Mouse (Mus musculus): ENCODE measurements around the gene Lats2. TPM values are rescaled to one million over a fixed set of nuclear protein-coding genes. Genes with fewer than 3 reads are reported as not detected.
A peak's percentile ranks its signal among the peaks of the same experiment; 100 is the strongest.

Gene Lats2
- polyA plus RNA-seq, 1 experiment: 23.0 TPM

DNA sequence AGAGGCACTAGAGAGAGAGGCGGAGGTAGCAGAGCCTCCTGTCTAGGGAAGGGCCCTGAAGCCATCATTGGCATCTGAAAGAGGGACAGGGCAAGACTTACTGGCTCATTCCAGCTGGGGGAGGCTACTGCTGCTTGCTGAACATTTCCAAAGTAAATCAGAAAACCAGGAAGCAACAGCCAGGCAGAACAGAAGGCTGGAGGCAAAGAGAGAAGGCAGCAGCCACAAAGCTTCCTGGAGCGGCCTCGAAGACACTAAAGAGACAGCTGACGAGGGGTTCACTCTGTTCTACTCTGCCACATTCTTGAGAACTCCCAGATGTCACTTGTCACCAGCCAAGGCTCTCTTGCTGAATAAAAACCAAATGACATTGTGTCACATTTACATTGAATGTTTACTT is 33.7 kb downstream of the Lats2 start:
- TF ChIP-seq POLR2A (IDR thresholded peaks at IDR 0.05; ENCODE audit: low read depth, low read length) (no peak), CTCF (IDR thresholded peaks at IDR 0.05; ENCODE audit: extremely low read depth, insufficient read length, insufficient replicate concordance, low read depth, low read length) (no peak)
- peaks cover 4% of the 10 kb centered on the region for H3K4me1 ChIP-seq (ENCODE audit: control insufficient read depth, insufficient read depth, insufficient read length, low read length)
- peaks cover 3% of the 10 kb centered on the region for H3K36me3 ChIP-seq (ENCODE audit: control insufficient read depth, insufficient read depth, low read length)
- no peak overlapping the region for H3K4me3 ChIP-seq (ENCODE audit: low read depth, low read length)
- no peak overlapping the region for H3K27ac ChIP-seq (ENCODE audit: insufficient read depth, low read depth, low read length)
- no peaks in the 10 kb centered on the region for H3K27me3 ChIP-seq (ENCODE audit: control insufficient read depth, insufficient read depth, low read length)
- 70% methylated on average over 4 of the region's 4 CpGs for WGBS

GRCm38 (mm10) chr14:57718245-57718644 is 39.9 kb downstream of the Lats2 start:
- TF ChIP-seq CTCF (IDR thresholded peaks at IDR 0.05; ENCODE audit: extremely low read depth, insufficient read length, insufficient replicate concordance, low read depth, low read length) (no peak), POLR2A (IDR thresholded peaks at IDR 0.05; ENCODE audit: low read depth, low read length) (no peak)
- whole genome bisulfite sequencing: 61% methylated on average over 4 of the region's 4 CpGs
- Histone ChIP-seq H3K4me3 (ENCODE audit: low read depth, low read length) (no peak overlapping the region), H3K36me3 (ENCODE audit: control insufficient read depth, insufficient read depth, low read length) (peaks cover 3% of the 10 kb centered on the region; the same call in 1 of the 2 replicates), H3K27me3 (ENCODE audit: control insufficient read depth, insufficient read depth, low read length) (no peaks in the 10 kb centered on the region), H3K4me1 (ENCODE audit: control insufficient read depth, insufficient read depth, insufficient read length, low read length) (peaks cover 10% of the 10 kb centered on the region; the same call in 1 of the 2 replicates), H3K27ac (ENCODE audit: insufficient read depth, low read depth, low read length) (no peak overlapping the region)

DNA sequence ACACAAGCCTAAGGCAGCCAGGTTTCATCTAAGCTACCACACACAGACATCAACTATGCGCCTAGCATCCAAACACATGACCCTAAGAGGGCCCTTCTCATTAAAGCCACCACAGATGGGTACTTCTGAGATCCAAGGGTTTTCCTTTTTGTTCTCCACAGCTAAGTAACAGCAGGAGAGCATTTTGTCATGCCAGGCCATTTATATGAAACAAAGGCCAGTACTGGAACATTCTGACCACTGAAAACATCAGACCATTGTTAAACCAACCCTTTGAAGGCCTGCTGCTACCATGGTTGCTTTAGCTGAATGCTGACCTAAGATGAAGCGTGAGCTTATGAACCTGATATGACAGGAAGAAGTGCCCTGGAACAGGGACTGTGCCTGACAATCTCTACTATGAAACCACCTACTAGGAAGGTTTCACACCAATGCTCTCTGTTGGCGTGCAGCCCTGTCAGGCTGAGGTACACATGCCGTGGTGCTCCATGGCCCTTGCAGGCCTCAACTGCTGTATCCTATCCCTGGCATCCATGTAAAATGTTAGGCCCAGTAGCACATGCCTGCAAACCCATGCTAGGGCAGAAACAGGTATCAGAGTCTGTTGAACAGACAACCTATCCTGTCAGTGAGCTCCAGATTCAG is 41.5 kb downstream of the Lats2 start:
- no peak overlapping the region for H3K27ac ChIP-seq (ENCODE audit: insufficient read depth, low read depth, low read length)
- H3K27me3 ChIP-seq (ENCODE audit: control insufficient read depth, insufficient read depth, low read length): no peaks in the 10 kb centered on the region
- peaks cover 24% of the 10 kb centered on the region for H3K4me1 ChIP-seq (ENCODE audit: control insufficient read depth, insufficient read depth, insufficient read length, low read length)
- H3K36me3 ChIP-seq (ENCODE audit: control insufficient read depth, insufficient read depth, low read length): no peaks in the 10 kb centered on the region
- TF ChIP-seq POLR2A (IDR thresholded peaks at IDR 0.05; ENCODE audit: low read depth, low read length) (no peak), CTCF (IDR thresholded peaks at IDR 0.05; ENCODE audit: extremely low read depth, insufficient read length, insufficient replicate concordance, low read depth, low read length) (no peak)
- 95% methylated on average over 4 of the region's 4 CpGs for WGBS
- H3K4me3 ChIP-seq (ENCODE audit: low read depth, low read length): no peak overlapping the region

DNA sequence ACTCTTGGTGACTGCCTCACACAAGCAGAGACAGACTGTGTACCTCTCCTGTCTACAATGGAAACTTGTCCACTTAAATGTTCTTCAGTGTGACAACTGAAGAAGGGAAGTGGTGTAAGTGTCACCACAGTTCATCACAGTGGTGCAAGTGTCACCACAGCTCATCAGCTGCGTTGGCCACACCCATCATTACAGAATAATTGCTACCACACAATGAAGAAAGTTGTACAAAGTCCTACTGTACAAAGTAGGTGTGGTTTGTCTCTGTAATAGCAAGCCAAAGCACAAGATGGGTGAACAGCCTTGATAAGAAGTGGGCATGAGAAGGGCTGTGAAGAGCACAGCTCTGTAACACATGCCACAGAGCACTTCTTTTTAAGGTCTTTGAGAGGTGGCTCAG is 45.3 kb downstream of the Lats2 start:
- no peaks in the 10 kb centered on the region for H3K27me3 ChIP-seq (ENCODE audit: control insufficient read depth, insufficient read depth, low read length)
- peak overlapping the region; percentile 27 for H3K27ac ChIP-seq (ENCODE audit: insufficient read depth, low read depth, low read length)
- peaks cover 32% of the 10 kb centered on the region for H3K4me1 ChIP-seq (ENCODE audit: control insufficient read depth, insufficient read depth, insufficient read length, low read length)
- H3K4me3 ChIP-seq (ENCODE audit: low read depth, low read length): no peak overlapping the region
- WGBS: 14% methylated on average over 1 of the region's 1 CpGs
- no peaks in the 10 kb centered on the region for H3K36me3 ChIP-seq (ENCODE audit: control insufficient read depth, insufficient read depth, low read length)
- no peak for TF ChIP-seq CTCF (IDR thresholded peaks at IDR 0.05; ENCODE audit: extremely low read depth, insufficient read length, insufficient replicate concordance, low read depth, low read length)
- TF ChIP-seq POLR2A (IDR thresholded peaks at IDR 0.05; ENCODE audit: low read depth, low read length): no peak

DNA sequence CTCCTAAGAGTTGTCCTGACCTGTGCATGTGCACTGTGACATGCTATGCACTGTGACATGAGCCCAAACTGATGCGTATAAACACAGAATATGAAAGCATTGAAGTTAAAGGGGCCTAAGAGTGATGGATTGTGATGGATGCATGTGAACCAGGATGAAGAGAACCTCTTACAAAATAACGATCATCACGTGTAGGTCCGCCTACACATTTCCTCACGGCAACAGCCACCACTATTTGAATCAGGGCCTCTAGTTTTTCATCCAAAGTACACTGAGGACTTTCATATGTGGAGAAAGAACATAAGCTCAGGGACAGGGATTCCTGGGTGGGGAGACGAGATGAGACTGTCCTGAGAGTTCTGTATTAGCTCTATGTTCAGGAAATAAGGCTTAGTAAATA is 47.1 kb downstream of the Lats2 start:
- peaks cover 32% of the 10 kb centered on the region for H3K4me1 ChIP-seq (ENCODE audit: control insufficient read depth, insufficient read depth, insufficient read length, low read length)

GRCm38 (mm10) chr14:57709171-57709570 is 49.0 kb downstream of the Lats2 start:
- Histone ChIP-seq H3K36me3 (ENCODE audit: control insufficient read depth, insufficient read depth, low read length) (no peaks in the 10 kb centered on the region), H3K4me1 (ENCODE audit: control insufficient read depth, insufficient read depth, insufficient read length, low read length) (peaks cover 32% of the 10 kb centered on the region), H3K4me3 (ENCODE audit: low read depth, low read length) (no peak overlapping the region), H3K27me3 (ENCODE audit: control insufficient read depth, insufficient read depth, low read length) (no peaks in the 10 kb centered on the region), H3K27ac (ENCODE audit: insufficient read depth, low read depth, low read length) (peak overlapping the region; percentile 28; the same call in 1 of the 2 replicates)
- TF ChIP-seq POLR2A (IDR thresholded peaks at IDR 0.05; ENCODE audit: low read depth, low read length) (no peak), CTCF (IDR thresholded peaks at IDR 0.05; ENCODE audit: extremely low read depth, insufficient read length, insufficient replicate concordance, low read depth, low read length) (no peak)
- WGBS: 69% methylated on average over 10 of the region's 10 CpGs

More for the DNA sequence above, 47.1 kb downstream of the Lats2 start:
- 82% methylated on average over 6 of the region's 6 CpGs for WGBS
- no peak overlapping the region for H3K4me3 ChIP-seq (ENCODE audit: low read depth, low read length)
- H3K27me3 ChIP-seq (ENCODE audit: control insufficient read depth, insufficient read depth, low read length): no peaks in the 10 kb centered on the region
- no peaks in the 10 kb centered on the region for H3K36me3 ChIP-seq (ENCODE audit: control insufficient read depth, insufficient read depth, low read length)
- TF ChIP-seq POLR2A (IDR thresholded peaks at IDR 0.05; ENCODE audit: low read depth, low read length): no peak
- H3K27ac ChIP-seq (ENCODE audit: insufficient read depth, low read depth, low read length): no peak overlapping the region

GRCm38 (mm10) chr14:57708580-57708979 is 49.6 kb downstream of the Lats2 start:
- TF ChIP-seq CTCF (IDR thresholded peaks at IDR 0.05; ENCODE audit: extremely low read depth, insufficient read length, insufficient replicate concordance, low read depth, low read length) (no peak), POLR2A (IDR thresholded peaks at IDR 0.05; ENCODE audit: low read depth, low read length) (no peak)
- H3K27ac ChIP-seq (ENCODE audit: insufficient read depth, low read depth, low read length): no peak overlapping the region
- H3K4me1 ChIP-seq (ENCODE audit: control insufficient read depth, insufficient read depth, insufficient read length, low read length): peaks cover 30% of the 10 kb centered on the region
- no peaks in the 10 kb centered on the region for H3K36me3 ChIP-seq (ENCODE audit: control insufficient read depth, insufficient read depth, low read length)
- H3K27me3 ChIP-seq (ENCODE audit: control insufficient read depth, insufficient read depth, low read length): no peaks in the 10 kb centered on the region
- no peak overlapping the region for H3K4me3 ChIP-seq (ENCODE audit: low read depth, low read length)
- WGBS: 58% methylated on average over 7 of the region's 7 CpGs
